Mouse (Mus musculus): ENCODE data around the gene Rrm2. TPM values are rescaled to one million over a fixed set of nuclear protein-coding genes. Genes with fewer than 3 reads are reported as not detected.
"Not testable (repeated sequence)": the region's sequence is repeated elsewhere in the genome, so short reads cannot be mapped to it uniquely, and the experiment has no call there.

Rrm2 gene
- total RNA-seq, 4 experiments from 2014 or later = 1.3 to 2.2 (median 1.4) TPM

DNA sequence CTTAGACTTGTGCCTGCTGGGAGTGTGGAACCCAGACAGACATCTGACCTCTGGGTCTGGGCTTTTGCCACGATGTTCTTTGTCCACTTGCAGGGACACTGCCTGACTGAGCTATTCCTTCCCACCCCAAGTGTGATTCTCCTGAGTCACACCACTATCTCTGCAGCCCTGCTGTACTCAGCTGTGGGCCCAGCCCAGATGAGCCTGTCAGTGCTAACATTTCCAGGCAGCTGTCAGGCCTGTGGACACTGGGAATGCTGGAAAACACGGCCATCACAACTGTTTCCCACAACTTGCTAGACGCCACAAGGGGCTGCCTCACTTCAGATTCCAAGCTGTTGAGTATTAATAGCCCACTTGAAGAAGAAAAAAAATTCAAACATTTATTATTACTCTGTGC is 5.0 kb upstream of the Rrm2 start:
- DNase-seq (ENCODE audit: low spot score in 2 of 2) = no peak

DNA sequence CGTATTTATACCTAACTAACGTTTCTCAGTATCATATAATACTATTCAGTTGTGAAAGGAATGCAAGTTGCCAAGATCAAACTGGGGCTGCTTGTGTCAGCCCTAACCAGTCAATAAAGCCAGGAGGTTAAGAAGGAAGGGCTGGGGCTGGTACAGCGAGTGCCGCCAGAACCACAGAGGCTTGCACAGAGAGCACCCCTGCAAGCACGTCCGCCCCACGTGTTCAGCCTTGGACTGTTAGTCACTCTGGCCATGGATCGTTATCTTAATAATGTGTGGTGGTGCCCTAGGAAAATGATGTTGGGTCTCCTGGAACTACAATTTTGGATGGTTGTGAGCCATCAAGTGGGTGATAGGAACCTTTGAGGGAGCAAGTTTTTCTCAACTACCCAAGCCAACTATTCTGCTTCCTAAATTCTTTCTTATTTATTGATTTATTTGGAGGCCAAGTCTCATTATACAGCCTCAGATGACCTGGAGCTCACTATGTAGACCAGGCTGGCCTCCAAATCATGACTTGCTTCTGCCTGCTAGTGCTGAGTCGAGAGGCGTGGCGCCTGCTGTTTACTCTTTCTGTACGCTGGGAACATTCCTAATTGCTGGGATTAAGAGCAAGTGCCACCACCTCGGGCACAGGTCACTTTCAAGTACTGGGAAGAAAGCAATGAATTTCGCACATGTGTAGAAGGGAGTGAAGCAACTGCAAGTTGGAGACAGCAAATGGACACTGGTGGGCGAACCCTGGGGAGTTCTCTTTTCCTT is 2.4 kb upstream of the Rrm2 start:
- no peak for DNase-seq (ENCODE audit: low spot score in 2 of 2)

DNA sequence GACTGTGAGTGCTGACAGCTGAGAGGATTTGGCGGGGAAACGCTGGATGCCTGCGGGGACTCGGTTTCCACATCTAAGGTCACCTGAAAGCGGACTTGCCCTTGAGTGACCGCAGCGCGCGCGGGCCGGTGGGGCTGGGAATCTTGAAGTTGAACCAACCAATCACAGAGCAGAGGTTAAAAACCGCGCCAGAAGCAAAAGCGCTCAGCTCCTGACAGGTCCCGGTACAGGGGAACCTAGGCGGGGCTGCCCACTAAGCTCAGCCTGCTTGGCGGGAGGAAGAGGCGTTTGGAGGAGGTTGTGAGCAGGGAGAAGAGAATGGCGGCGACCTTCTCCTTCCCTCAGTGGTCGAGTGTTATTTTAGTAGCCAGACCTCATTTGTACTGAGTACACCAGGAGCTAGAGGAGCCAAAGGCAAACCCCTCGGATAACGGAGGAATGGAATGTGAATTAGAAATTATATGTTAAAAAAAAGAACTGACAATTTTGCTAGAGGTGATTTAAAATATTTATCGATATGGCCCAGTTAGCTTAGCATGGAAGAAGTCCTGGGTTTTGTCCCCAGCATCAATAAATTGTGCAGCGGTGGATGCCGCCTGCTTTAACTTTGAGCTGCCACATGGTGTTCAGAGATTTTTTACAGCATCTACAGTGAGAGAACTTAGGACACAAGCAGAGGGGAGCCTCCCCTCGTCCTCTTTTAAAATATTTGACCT is 1.1 kb upstream of the Rrm2 start:
- no peak for DNase-seq (ENCODE audit: low spot score in 2 of 2)

DNA sequence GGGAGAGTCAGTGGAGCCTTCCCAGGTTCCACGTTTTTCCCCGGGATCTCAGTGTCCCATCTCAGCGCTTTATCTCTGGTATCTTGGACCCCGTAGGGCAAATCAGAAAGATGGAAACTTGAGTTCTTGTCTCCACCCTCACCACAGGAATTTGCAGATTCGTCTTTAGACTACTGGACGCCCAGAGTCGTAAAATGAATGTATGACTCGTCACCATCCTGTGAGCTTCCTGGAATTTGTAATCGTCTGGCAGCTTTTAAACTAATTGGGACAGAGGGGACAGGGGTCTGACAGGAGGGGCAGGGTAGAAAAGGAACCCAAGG is 600 bp upstream of the Rrm2 start:
- DNase-seq (ENCODE audit: low spot score in 2 of 2) = no peak

DNA sequence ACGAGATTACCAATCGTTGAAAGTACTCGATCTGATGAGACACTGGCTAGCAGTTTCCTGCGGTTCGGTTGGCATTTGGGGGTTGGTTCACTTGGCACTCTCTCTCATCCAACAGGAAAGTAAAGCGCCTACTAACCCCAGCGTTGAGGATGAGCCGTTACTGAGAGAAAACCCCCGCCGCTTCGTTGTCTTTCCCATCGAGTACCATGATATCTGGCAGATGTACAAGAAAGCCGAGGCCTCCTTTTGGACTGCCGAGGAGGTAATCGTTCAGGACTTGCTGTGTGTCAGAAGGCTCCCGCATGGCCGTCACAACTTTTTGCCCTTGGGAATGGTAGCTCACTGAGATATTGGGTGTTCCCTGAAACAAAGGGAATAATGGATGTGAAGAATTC is 780 bp downstream of the Rrm2 start:
- DNase-seq (ENCODE audit: low spot score in 2 of 2) = no peak

DNA sequence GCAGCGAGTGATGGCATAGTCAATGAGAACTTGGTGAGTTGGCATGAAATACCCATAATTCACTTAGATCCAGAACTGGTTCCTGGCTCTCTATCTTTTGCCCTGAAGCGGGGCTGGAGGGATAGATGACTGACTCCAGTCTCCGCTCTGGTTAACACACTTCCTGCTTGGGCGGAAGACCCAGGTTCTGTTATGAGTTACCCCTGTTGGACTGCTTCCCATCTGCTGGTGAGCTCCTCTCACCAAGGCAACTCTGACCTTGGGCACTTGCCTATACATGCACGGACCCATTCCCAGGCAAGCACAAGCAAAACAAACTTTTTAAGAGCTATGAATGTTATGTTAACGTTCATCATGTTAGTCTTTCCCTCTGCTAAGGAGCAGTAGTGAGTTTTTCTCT is 1.4 kb downstream of the Rrm2 start:
- DNase-seq (ENCODE audit: low spot score in 2 of 2) = no peak

DNA sequence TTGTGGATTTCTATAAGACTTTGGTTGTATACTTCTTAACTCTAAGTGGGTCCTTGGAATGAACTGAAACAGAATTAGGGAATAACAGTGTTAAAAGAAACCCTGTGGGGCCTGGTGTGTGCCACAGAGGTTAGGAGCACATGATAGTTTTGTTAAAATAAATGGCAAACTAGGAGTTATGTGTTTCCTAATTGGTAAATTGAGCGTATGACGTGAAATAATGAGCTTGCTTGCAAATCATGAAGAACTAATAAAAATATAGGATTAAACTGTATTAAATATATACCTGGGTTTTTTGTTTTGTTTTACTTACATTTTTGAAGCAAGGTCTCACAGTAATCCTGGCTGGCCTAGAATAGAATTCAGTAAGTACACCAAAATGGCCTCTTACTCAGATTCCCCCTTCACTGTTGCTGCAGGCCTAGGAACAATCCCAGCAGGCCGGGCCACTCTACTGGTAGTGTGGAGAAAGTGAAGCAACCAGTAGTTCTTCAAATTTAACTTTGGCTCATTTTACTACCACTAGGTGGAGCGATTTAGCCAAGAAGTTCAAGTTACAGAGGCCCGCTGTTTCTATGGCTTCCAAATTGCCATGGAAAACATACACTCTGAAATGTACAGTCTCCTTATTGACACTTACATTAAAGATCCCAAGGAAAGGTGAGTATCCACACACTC is 1.9 kb downstream of the Rrm2 start:
- DNase-seq (ENCODE audit: low spot score in 2 of 2) = no peak

DNA sequence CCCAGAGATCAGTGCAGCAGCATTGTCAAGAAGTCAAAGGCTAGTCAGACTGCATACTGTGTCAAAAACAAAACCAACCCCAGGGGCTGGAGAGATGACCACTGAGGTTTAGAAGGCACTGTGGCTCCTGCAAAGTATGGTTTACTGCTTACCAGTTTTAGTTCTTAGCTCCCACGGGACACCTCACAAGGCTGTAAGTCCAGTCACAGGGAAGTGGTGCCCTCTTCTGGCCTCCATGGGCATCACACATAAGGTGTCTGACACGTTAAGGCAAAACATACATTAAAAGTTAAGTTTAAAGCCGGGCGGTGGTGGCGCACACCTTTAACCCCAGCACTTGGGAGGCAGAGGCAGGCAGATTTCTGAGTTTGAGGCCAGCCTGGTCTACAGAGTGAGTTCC is 2.6 kb downstream of the Rrm2 start:
- no peak for DNase-seq (ENCODE audit: low spot score in 2 of 2)

DNA sequence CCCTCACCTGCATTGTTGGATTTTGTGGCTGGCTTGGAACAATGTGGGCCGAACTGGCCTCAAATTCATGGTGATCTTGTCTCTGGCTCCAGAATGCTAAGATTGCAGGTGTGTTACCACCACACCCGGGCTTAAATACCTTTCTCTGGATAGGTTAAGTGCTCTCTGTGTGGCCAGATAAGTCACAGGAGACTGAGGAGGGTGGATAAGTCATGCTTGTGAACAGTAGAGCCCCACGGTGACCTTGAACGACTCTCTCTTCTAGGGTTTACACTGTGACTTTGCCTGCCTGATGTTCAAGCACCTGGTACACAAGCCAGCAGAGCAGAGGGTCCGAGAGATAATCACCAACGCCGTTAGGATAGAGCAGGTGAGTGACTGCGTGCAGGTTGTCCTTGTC is 4.4 kb downstream of the Rrm2 start:
- no peak for DNase-seq (ENCODE audit: low spot score in 2 of 2)

DNA sequence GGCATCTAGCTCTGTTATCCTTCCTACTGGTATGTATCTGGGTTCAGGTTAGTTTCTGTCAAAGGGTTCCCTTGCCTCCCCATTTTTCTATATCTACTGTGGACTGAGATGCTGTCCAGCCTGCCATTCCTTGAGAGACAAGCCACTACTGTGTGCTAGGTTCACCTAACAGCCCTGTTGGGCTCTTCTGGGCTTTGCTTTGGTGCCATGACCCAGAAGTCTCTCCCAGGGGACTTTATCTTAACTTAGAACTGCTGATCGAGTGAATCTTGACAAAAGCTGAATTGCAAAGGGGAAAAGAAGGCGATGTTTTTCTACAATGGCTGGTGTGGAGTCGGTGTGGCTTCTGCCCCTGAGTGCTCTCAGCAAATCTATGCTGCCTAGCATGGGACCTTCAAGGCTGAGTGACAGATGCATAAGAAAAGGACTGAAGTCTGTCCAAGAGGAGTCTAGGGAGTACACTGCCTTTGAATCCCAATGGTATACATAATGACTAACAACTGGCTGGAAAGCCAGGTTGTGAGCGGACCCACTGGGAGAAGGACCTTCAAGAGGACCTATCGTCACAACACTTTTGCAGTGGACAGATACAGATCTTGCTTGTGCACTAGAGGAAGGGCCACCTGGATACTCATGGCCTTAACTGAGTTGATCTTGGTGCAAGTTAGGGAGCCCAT is 6.7 kb downstream of the Rrm2 start:
- no peak for DNase-seq (ENCODE audit: low spot score in 2 of 2)

DNA sequence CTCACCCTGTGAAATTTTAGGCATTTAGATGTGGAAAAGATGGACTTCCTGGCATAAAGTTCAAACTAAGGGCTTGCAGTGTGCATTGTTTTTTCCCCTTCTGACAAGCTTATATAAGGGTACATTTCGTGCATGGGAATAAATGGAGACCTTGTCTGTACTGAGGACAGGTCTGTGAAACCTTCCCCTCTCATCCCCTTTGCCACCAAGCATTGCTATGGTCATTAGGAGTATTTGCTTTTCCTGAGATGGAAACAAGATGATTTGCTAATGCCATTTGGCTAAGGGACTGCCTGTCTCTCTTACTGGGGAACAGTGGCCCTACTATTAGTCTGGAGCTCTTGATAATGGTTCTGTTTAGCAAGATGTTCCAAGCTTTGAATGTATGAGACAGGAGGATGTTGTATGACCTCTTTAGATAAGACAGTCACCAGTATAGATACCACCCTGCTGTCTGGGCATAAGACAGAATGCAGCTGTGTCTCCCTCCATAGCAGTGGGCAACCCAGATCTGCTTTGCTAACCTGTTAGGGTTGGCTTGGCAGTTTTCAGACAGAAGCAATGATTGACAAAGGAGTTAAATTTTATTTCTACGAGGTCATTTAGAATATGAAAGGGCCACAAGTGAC is 7.3 kb downstream of the Rrm2 start:
- DNase-seq (ENCODE audit: low spot score in 2 of 2) = no peak

DNA sequence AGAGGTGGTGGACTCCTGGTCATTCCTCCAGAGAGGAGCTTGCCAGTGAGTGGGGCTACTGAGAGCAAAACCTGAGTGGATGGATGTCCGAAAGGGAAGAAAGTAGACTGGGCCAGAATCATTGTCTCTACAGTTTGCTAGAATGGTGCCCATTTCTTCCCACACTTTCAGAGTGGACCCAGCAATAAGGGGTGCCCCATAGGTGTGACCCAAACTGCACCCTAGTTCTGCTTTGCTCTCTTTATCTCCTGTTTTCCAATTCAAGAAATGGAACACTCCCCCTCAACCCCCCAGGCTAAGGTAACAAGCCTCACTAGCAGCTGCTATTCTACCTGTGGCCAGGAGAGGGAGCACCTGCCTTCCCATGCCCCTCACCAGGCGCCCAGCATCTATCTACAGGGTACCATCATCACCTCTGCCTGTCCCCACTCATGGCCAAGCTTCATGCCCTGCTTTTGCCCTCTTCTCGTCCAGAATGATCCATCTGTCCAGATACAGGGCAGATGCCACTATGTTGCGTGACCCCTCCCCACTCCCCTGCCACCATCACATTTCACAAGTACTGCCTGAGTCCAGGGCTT is 8.8 kb downstream of the Rrm2 start:
- peak in 1 of 2 experiments; percentile 52 for DNase-seq (ENCODE audit: low spot score in 2 of 2)

DNA sequence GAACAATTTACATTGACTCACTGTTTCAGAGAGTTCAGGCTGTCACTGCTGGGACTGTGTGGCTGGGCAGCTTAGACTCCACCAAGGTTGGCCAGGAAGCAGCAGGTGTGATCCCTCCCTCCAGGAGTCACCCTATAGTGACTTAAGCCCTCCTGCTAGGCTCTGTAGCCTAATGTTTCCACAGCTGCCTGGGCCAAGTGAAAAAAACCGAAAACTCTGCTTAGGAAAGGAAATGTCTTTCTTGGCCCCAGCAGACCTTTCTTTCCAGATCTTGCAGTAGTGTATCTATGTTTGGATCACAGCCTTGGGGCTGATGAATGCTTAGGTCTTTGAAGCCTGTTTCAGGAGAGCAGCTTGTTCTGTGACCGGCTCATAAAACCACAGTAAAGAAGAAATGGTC is 15.4 kb downstream of the Rrm2 start:
- no peak for DNase-seq (ENCODE audit: low spot score in 2 of 2)

DNA sequence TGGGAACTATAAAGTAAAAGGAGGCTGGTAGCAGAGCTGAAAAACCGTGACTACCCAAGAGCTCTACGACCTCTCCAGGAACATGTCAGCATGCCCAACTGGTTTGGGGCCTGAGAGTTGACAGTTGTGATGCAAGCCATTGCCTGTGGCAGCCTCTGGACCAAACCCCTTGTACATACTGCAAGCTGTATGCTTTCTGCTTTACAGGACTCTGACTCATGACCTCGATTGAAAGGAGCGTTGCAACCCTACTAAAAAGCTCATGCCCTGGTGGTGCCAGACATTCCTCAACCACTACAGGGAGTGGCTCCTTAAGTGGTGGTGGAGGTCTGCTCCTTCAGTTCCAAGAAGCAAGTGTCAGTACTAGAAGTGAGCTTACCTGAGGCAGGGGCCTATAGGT is 15.8 kb downstream of the Rrm2 start:
- DNase-seq (ENCODE audit: low spot score in 2 of 2) = no peak

DNA sequence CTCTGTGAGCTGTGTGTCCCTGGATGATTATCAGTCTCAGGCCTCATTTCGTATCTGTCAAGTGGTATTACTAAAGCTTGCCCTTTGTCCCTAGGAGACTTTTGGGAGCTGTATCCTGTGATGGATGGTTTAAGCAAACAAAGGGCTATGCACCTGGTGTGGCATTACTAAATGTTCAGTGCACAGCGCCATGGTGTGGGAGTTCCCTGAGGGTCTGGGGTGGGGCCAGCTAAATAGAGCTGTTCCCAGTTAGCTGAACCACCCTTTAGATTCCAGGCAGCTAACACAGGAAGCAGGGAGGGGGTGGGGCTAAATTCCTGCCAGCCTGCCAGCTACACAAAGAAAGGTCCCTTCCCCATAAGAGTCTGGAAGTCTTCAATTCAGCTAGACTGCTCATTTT is 16.3 kb downstream of the Rrm2 start:
- no peak for DNase-seq (ENCODE audit: low spot score in 2 of 2)

DNA sequence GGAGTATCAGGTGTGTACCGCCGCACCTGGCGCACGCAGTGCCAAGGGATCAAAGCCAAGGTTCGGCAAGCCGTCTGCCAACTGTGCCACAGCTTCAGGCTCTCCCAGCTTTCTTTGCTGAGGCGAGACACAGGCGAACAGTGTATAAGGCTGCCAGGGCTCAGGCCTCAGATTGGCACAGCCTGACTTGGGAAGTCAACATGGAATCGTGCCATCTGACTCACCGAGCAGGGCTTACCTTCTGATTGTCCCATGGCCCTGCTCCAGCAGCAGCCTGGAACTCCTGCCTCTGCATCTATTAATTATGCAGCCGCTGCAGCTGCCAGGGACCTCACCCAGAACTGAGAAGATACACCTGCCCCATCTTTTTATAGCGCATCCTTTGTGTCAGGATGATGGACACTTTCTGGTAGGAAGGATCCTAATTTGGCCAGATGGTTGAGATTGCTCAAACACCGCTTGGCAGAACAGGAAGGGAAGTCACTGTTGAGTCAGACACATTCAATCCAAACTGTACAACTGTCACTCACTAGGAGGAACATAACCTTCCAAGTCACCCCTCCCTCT is 26.9 kb downstream of the Rrm2 start:
- peak; percentile 42 to 45 for DNase-seq (ENCODE audit: low spot score in 2 of 2)

DNA sequence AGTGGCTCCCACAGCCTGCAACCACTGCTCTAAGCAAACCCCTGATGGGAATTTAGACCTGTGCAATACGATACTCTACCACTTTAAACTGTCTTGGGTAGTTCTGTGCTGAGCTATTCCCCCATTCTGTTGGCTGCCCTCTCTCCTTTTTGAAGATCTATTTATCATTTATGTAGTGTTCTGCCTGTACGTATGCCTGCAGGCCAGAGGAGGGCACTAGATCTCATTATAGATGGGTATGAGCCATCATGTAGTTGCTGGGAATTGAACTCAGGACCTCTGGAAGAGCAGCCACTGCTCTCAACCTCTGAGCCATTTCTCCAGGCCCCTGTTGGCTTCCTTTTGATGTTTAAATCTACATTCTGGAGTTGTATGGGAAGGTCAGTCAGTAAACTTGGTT is 28.9 kb downstream of the Rrm2 start:
- DNase-seq (ENCODE audit: low spot score in 2 of 2) = no peak

DNA sequence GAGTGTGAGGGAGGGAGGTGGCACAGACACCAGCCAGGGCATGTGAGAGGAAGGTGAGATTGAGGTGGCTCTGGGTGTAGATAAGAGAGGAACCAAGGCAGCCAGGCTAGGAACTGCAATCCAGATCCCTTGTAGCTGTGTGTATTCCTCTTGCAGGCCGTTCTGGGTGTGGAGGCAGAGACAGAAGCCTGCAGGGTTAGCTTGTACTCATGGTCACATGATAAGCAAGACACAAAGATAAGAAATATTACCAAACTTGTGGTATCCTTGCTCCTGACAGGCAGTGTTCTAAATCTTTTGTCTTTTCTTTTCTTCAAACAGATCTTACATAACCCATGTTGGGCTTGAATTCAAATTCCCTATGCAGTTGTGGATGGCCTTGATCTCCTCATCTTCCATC is 31.9 kb downstream of the Rrm2 start:
- DNase-seq (ENCODE audit: low spot score in 2 of 2) = no peak

DNA sequence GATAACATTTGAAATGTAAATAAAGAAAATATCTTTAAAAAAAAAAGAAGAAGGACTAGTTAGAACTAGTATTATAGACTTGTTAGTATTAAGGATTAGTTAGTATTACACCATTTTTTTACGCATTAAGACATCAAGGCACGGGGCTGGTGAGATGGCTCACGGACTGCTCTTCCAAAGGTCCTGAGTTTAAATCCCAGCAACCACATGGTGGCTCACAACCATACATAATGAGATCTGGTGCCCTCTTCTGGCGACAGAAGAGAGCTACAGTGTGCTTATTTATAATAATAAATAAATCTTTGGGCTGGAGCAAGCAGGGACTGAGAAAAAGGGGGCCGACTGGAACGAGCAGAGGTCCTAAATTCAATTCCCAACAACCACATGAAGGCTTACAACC is 33.5 kb downstream of the Rrm2 start:
- not testable (repeated sequence) for DNase-seq (ENCODE audit: low spot score in 2 of 2)

DNA sequence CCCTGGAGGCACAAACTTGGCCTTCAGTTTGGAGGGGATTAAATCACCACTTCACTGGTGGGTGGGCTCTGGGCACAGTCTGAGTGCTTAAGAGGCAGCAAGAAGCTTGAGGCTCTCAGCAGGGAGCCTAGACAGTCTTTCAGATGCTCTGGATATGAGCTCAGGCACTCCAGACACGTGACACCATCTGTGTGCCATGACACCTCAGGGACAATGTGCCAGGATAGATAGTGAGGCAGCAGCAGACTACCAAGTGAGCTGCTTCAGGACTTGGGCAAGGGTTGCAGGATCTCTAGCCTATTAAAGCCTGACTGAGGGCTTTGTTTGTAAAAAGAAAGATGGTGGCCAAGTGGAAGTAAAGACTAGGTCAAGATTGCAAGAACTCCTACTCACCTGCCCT is 36.3 kb downstream of the Rrm2 start:
- no peak for DNase-seq (ENCODE audit: low spot score in 2 of 2)
